Mouse (Mus musculus) cerebellum, postnatal 14 days (tissue): ENCODE results near the gene Gm21394.
"Not testable (repeated sequence)": the region's sequence is repeated elsewhere in the genome, so short reads cannot be mapped to it uniquely, and the experiment has no call there.

Experiments used
- DNase-seq, 2 experiments: peaks; one replicate each; pipeline ENCODE4 v3.0.0; 2021; ENCODE audit warnings: mixed read lengths in 2 of 2

The Gm21394 gene

GRCm38 (mm10) chrY:84564807-84565206 lies at the start of gene Gm21394:
Gm21394 (minus strand) TSS chrY:84564907.
- not testable (repeated sequence) for DNase-seq
